Mouse (Mus musculus): ENCODE measurements around the gene Crbn. TPM values are rescaled to one million over a fixed set of nuclear protein-coding genes. Genes with fewer than 3 reads are reported as not detected.

The Crbn gene
- polyA plus RNA-seq, 1 experiment from 2014 or later = 51.7 TPM

GRCm38 (mm10) chr6:106794094-106794814, 5.6 kb downstream of the Crbn start:
- Histone ChIP-seq H3K4me3 (no peak overlapping the region), H3K9me3 (replicated peaks) (no peaks in the 10 kb centered on the region), H3K27ac (no peak overlapping the region), H3K4me1 (peaks cover 10% of the 10 kb centered on the region), H3K36me3 (peaks cover 41% of the 10 kb centered on the region), H3K4me2 (replicated peaks) (no peak overlapping the region), H3K9ac (no peak overlapping the region), H3K27me3 (no peaks in the 10 kb centered on the region)
- 90% methylated on average over 13 of the region's 13 CpGs for WGBS
- no peak for ATAC-seq (ENCODE audit: low FRiP score)

- Histone ChIP-seq H3K27ac (no peak overlapping the region), H3K4me3 (no peak overlapping the region), H3K36me3 (peaks cover 46% of the 10 kb centered on the region), H3K4me2 (replicated peaks) (no peak overlapping the region), H3K9me3 (replicated peaks) (no peaks in the 10 kb centered on the region), H3K4me1 (peaks cover 4% of the 10 kb centered on the region), H3K9ac (no peak overlapping the region), H3K27me3 (no peaks in the 10 kb centered on the region)
- WGBS = 91% methylated on average over 10 of the region's 10 CpGs
- ATAC-seq (ENCODE audit: low FRiP score) = no peak
Measured at GRCm38 (mm10) chr6:106793621-106794020, 6.3 kb downstream of the Crbn start.

GRCm38 (mm10) chr6:106793088-106793487, 6.8 kb downstream of the Crbn start:
- Histone ChIP-seq H3K27ac (no peak overlapping the region), H3K27me3 (no peaks in the 10 kb centered on the region), H3K4me3 (no peak overlapping the region), H3K36me3 (peaks cover 50% of the 10 kb centered on the region), H3K9me3 (replicated peaks) (no peaks in the 10 kb centered on the region), H3K9ac (no peak overlapping the region), H3K4me2 (replicated peaks) (no peak overlapping the region), H3K4me1 (no peaks in the 10 kb centered on the region)
- ATAC-seq (ENCODE audit: low FRiP score) = no peak
- 94% methylated on average over 7 of the region's 7 CpGs for WGBS

- no peak overlapping the region for H3K4me3 ChIP-seq
- no peaks in the 10 kb centered on the region for H3K4me1 ChIP-seq
- whole genome bisulfite sequencing = 95% methylated on average over 5 of the region's 5 CpGs
- no peak for ATAC-seq (ENCODE audit: low FRiP score)
- no peaks in the 10 kb centered on the region for H3K27me3 ChIP-seq
- no peak overlapping the region for H3K27ac ChIP-seq
- no peak overlapping the region for H3K9ac ChIP-seq
- peaks cover 51% of the 10 kb centered on the region for H3K36me3 ChIP-seq
- no peak overlapping the region for H3K4me2 ChIP-seq (replicated peaks)
- H3K9me3 ChIP-seq (replicated peaks) = no peaks in the 10 kb centered on the region
Measured at GRCm38 (mm10) chr6:106792486-106792885, 7.4 kb downstream of the Crbn start.

GRCm38 (mm10) chr6:106791429-106791828, 8.4 kb downstream of the Crbn start:
- Histone ChIP-seq H3K9ac (no peak overlapping the region), H3K4me1 (no peaks in the 10 kb centered on the region), H3K4me2 (replicated peaks) (no peak overlapping the region), H3K4me3 (no peak overlapping the region), H3K27ac (no peak overlapping the region), H3K9me3 (replicated peaks) (no peaks in the 10 kb centered on the region), H3K36me3 (peaks cover 53% of the 10 kb centered on the region), H3K27me3 (no peaks in the 10 kb centered on the region)
- 89% methylated on average over 8 of the region's 8 CpGs for WGBS
- ATAC-seq (ENCODE audit: low FRiP score) = no peak

- Histone ChIP-seq H3K9me3 (replicated peaks) (no peaks in the 10 kb centered on the region), H3K36me3 (peaks cover 37% of the 10 kb centered on the region), H3K4me1 (no peaks in the 10 kb centered on the region), H3K4me3 (no peak overlapping the region), H3K9ac (no peak overlapping the region), H3K27ac (no peak overlapping the region), H3K4me2 (replicated peaks) (no peak overlapping the region), H3K27me3 (no peaks in the 10 kb centered on the region)
- WGBS = 90% methylated on average over 3 of the region's 3 CpGs
- ATAC-seq (ENCODE audit: low FRiP score) = no peak
Measured at GRCm38 (mm10) chr6:106787138-106787537, 12.7 kb downstream of the Crbn start.

GRCm38 (mm10) chr6:106770046-106770445, 29.8 kb downstream of the Crbn start:
- peak overlapping the region; percentile 85 for H3K4me3 ChIP-seq
- no peaks in the 10 kb centered on the region for H3K9me3 ChIP-seq (replicated peaks)
- 55% methylated on average over 4 of the region's 4 CpGs for WGBS
- H3K27me3 ChIP-seq = no peaks in the 10 kb centered on the region
- peak overlapping the region; percentile 95 for H3K4me2 ChIP-seq (replicated peaks)
- no peak overlapping the region for H3K27ac ChIP-seq
- peak overlapping the region; percentile 67 for H3K9ac ChIP-seq
- ATAC-seq (ENCODE audit: low FRiP score) = no peak
- peaks cover 10% of the 10 kb centered on the region for H3K4me1 ChIP-seq
- peaks cover 19% of the 10 kb centered on the region for H3K36me3 ChIP-seq

GRCm38 (mm10) chr6:106769290-106769866, 30.5 kb downstream of the Crbn start:
- Histone ChIP-seq H3K9ac (peak overlapping the region; percentile 67), H3K27ac (peak overlapping the region; percentile 44; the same call in 1 of the 2 replicates), H3K36me3 (peaks cover 16% of the 10 kb centered on the region)

GRCm38 (mm10) chr6:106768640-106769289, 31.1 kb downstream of the Crbn start, which contains the start of gene Trnt1:
Gene Trnt1 (plus strand): TSS chr6:106769120.
- peak within 1 kb of the TSS; percentile 44; the same call in 1 of the 2 replicates for H3K27ac ChIP-seq
- WGBS = 9% methylated on average over 35 of the region's 35 CpGs
- peak; percentile 99 for ATAC-seq (ENCODE audit: low FRiP score)

More at GRCm38 (mm10) chr6:106769290-106769866, 30.5 kb downstream of the Crbn start:
- Histone ChIP-seq H3K4me3 (peak overlapping the region; percentile 85), H3K27me3 (no peaks in the 10 kb centered on the region), H3K4me2 (replicated peaks) (peak overlapping the region; percentile 95), H3K4me1 (peaks cover 10% of the 10 kb centered on the region), H3K9me3 (replicated peaks) (no peaks in the 10 kb centered on the region)
- WGBS = 3% methylated on average over 31 of the region's 33 CpGs
- peak; percentile 86 for ATAC-seq (ENCODE audit: low FRiP score)

GRCm38 (mm10) chr6:106766774-106767173, 33.1 kb downstream of the Crbn start:
- ATAC-seq (ENCODE audit: low FRiP score) = no peak
- H3K27me3 ChIP-seq = no peaks in the 10 kb centered on the region
- no peak overlapping the region for H3K27ac ChIP-seq
- no peak overlapping the region for H3K9ac ChIP-seq
- no peak overlapping the region for H3K4me2 ChIP-seq (replicated peaks)
- H3K4me3 ChIP-seq = no peak overlapping the region
- H3K36me3 ChIP-seq = peaks cover 5% of the 10 kb centered on the region; the same call in 1 of the 2 replicates
- no peaks in the 10 kb centered on the region for H3K9me3 ChIP-seq (replicated peaks)
- 75% methylated on average over 4 of the region's 4 CpGs for WGBS
- peaks cover 10% of the 10 kb centered on the region for H3K4me1 ChIP-seq

More at GRCm38 (mm10) chr6:106768640-106769289, 31.1 kb downstream of the Crbn start, which contains the start of gene Trnt1:
- Histone ChIP-seq H3K4me3 (peak within 1 kb of the TSS; percentile 85), H3K9me3 (replicated peaks) (no peaks in the 10 kb centered on the region), H3K36me3 (peaks cover 12% of the 10 kb centered on the region; the same call in 1 of the 2 replicates), H3K27me3 (no peaks in the 10 kb centered on the region), H3K4me2 (replicated peaks) (peak within 1 kb of the TSS; percentile 95), H3K9ac (peak within 1 kb of the TSS; percentile 67), H3K4me1 (peaks cover 10% of the 10 kb centered on the region)

- no peak overlapping the region for H3K4me2 ChIP-seq (replicated peaks)
- no peak overlapping the region for H3K9ac ChIP-seq
- H3K4me3 ChIP-seq = no peak overlapping the region
- ATAC-seq (ENCODE audit: low FRiP score) = no peak
- H3K36me3 ChIP-seq = no peaks in the 10 kb centered on the region
- 83% methylated on average over 1 of the region's 1 CpGs for WGBS
- H3K4me1 ChIP-seq = peaks cover 10% of the 10 kb centered on the region
- no peak overlapping the region for H3K27ac ChIP-seq
- no peaks in the 10 kb centered on the region for H3K27me3 ChIP-seq
- H3K9me3 ChIP-seq (replicated peaks) = no peaks in the 10 kb centered on the region
Measured at GRCm38 (mm10) chr6:106765892-106766291, 34.0 kb downstream of the Crbn start.

GRCm38 (mm10) chr6:106761486-106761885, 38.4 kb downstream of the Crbn start:
- no peak overlapping the region for H3K27ac ChIP-seq
- WGBS = 83% methylated on average over 1 of the region's 1 CpGs
- H3K4me3 ChIP-seq = no peak overlapping the region
- no peak overlapping the region for H3K9ac ChIP-seq
- H3K36me3 ChIP-seq = no peaks in the 10 kb centered on the region
- no peaks in the 10 kb centered on the region for H3K4me1 ChIP-seq
- no peaks in the 10 kb centered on the region for H3K9me3 ChIP-seq (replicated peaks)
- ATAC-seq (ENCODE audit: low FRiP score) = no peak
- no peak overlapping the region for H3K4me2 ChIP-seq (replicated peaks)
- H3K27me3 ChIP-seq = no peaks in the 10 kb centered on the region
